Mouse (Mus musculus): ENCODE results near the gene Pih1d1. TPM values are rescaled to one million over a fixed set of nuclear protein-coding genes. Genes with fewer than 3 reads are reported as not detected.

The Pih1d1 gene
- polyA plus RNA-seq, 1 experiment from 2014 or later = 90.4 TPM

- no peak for ATAC-seq (ENCODE audit: insufficient number of reproducible peaks, insufficient read depth, low FRiP score, low TSS enrichment)
- Histone ChIP-seq H3K9me3 (no peaks in the 10 kb centered on the region), H3K4me3 (no peak overlapping the region), H3K4me1 (peaks cover 10% of the 10 kb centered on the region), H3K36me3 (no peaks in the 10 kb centered on the region), H3K4me2 (replicated peaks) (no peak overlapping the region), H3K27me3 (peaks cover 48% of the 10 kb centered on the region), H3K27ac (no peak overlapping the region), H3K9ac (no peak overlapping the region)
- WGBS = 58% methylated on average over 16 of the region's 16 CpGs
Observed at GRCm38 (mm10) chr7:45189600-45189999, 35.5 kb downstream of the Pih1d1 start.

GRCm38 (mm10) chr7:45190186-45190585, 36.1 kb downstream of the Pih1d1 start:
- 88% methylated on average over 6 of the region's 6 CpGs for WGBS
- H3K4me1 ChIP-seq = peaks cover 10% of the 10 kb centered on the region
- H3K9ac ChIP-seq = no peak overlapping the region
- H3K27me3 ChIP-seq = peaks cover 47% of the 10 kb centered on the region
- H3K9me3 ChIP-seq = no peaks in the 10 kb centered on the region
- H3K4me2 ChIP-seq (replicated peaks) = no peak overlapping the region
- no peak overlapping the region for H3K27ac ChIP-seq
- ATAC-seq (ENCODE audit: insufficient number of reproducible peaks, insufficient read depth, low FRiP score, low TSS enrichment) = no peak
- no peak overlapping the region for H3K4me3 ChIP-seq
- no peaks in the 10 kb centered on the region for H3K36me3 ChIP-seq

DNA sequence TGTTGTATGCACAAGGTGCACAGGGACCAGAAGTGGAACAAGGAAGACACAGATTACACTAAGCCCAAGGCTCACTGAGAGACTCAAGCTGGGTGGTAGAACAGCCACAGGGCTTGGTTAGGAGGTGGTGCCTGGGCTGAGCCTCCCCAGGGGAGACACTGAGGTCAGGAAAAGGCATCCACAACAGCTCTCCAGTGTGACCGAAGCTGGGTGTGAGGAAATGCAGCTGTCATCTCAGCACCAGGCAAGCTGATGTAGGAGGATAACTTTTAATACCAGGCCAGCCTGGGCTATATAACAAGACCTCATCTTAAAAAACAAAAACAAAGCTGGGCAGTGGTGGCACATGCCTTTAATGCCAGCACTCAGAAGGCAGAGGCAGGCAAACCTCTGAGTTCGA, 37.1 kb downstream of the Pih1d1 start:
- Histone ChIP-seq H3K4me2 (replicated peaks) (no peak overlapping the region), H3K4me3 (no peak overlapping the region), H3K27me3 (peaks cover 41% of the 10 kb centered on the region), H3K36me3 (no peaks in the 10 kb centered on the region), H3K9me3 (no peaks in the 10 kb centered on the region), H3K27ac (no peak overlapping the region), H3K4me1 (peaks cover 10% of the 10 kb centered on the region), H3K9ac (no peak overlapping the region)
- no peak for ATAC-seq (ENCODE audit: insufficient number of reproducible peaks, insufficient read depth, low FRiP score, low TSS enrichment)
- WGBS = 65% methylated on average over 2 of the region's 2 CpGs

- no peaks in the 10 kb centered on the region for H3K9me3 ChIP-seq
- peaks cover 41% of the 10 kb centered on the region for H3K27me3 ChIP-seq
- H3K9ac ChIP-seq = no peak overlapping the region
- H3K4me3 ChIP-seq = no peak overlapping the region
- no peak overlapping the region for H3K4me2 ChIP-seq (replicated peaks)
- H3K4me1 ChIP-seq = peaks cover 10% of the 10 kb centered on the region
- WGBS = 4% methylated on average over 8 of the region's 8 CpGs
- peak overlapping the region; percentile 76 for H3K27ac ChIP-seq
- H3K36me3 ChIP-seq = no peaks in the 10 kb centered on the region
- ATAC-seq (ENCODE audit: insufficient number of reproducible peaks, insufficient read depth, low FRiP score, low TSS enrichment) = peak; percentile 72; the same call in 1 of the 2 replicates
Observed at GRCm38 (mm10) chr7:45191803-45192363, 37.8 kb downstream of the Pih1d1 start.

GRCm38 (mm10) chr7:45192585-45193310, 38.6 kb downstream of the Pih1d1 start:
- Histone ChIP-seq H3K27ac (no peak overlapping the region), H3K36me3 (no peaks in the 10 kb centered on the region), H3K9me3 (no peaks in the 10 kb centered on the region), H3K4me2 (replicated peaks) (no peak overlapping the region), H3K4me1 (peaks cover 10% of the 10 kb centered on the region), H3K4me3 (no peak overlapping the region), H3K27me3 (peaks cover 42% of the 10 kb centered on the region), H3K9ac (no peak overlapping the region)
- 81% methylated on average over 7 of the region's 7 CpGs for WGBS
- ATAC-seq (ENCODE audit: insufficient number of reproducible peaks, insufficient read depth, low FRiP score, low TSS enrichment) = no peak

DNA sequence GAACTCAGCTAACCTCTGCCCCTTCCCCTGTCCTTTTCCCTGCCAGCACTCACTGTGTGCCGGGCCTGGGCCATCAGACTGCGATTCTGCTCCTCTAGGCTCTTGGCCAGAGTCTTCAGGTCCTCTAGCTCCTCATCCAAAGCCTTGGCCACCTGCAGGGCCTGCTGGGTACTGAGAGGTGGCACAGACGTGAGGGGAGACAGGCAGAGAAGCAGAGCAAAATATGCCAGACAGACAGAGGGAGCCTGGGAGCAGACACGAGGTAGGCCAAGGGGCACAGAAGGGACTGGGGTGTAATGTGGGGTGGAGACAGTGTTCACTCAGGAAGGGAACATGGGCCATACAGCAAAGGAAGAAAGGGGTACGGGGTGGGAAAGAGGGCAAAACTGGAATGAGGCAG, 39.3 kb downstream of the Pih1d1 start:
- Histone ChIP-seq H3K9me3 (no peaks in the 10 kb centered on the region), H3K27me3 (peaks cover 36% of the 10 kb centered on the region), H3K27ac (no peak overlapping the region), H3K4me2 (replicated peaks) (no peak overlapping the region), H3K9ac (no peak overlapping the region), H3K4me1 (peaks cover 10% of the 10 kb centered on the region), H3K4me3 (no peak overlapping the region), H3K36me3 (no peaks in the 10 kb centered on the region)
- ATAC-seq (ENCODE audit: insufficient number of reproducible peaks, insufficient read depth, low FRiP score, low TSS enrichment) = no peak
- 60% methylated on average over 5 of the region's 5 CpGs for WGBS

GRCm38 (mm10) chr7:45193871-45194785, 40.0 kb downstream of the Pih1d1 start:
- Histone ChIP-seq H3K4me1 (peaks cover 10% of the 10 kb centered on the region), H3K9ac (no peak overlapping the region), H3K27me3 (peaks cover 29% of the 10 kb centered on the region), H3K4me3 (no peak overlapping the region), H3K9me3 (no peaks in the 10 kb centered on the region), H3K36me3 (no peaks in the 10 kb centered on the region), H3K4me2 (replicated peaks) (no peak overlapping the region), H3K27ac (no peak overlapping the region)
- WGBS = 73% methylated on average over 17 of the region's 17 CpGs
- no peak for ATAC-seq (ENCODE audit: insufficient number of reproducible peaks, insufficient read depth, low FRiP score, low TSS enrichment)

DNA sequence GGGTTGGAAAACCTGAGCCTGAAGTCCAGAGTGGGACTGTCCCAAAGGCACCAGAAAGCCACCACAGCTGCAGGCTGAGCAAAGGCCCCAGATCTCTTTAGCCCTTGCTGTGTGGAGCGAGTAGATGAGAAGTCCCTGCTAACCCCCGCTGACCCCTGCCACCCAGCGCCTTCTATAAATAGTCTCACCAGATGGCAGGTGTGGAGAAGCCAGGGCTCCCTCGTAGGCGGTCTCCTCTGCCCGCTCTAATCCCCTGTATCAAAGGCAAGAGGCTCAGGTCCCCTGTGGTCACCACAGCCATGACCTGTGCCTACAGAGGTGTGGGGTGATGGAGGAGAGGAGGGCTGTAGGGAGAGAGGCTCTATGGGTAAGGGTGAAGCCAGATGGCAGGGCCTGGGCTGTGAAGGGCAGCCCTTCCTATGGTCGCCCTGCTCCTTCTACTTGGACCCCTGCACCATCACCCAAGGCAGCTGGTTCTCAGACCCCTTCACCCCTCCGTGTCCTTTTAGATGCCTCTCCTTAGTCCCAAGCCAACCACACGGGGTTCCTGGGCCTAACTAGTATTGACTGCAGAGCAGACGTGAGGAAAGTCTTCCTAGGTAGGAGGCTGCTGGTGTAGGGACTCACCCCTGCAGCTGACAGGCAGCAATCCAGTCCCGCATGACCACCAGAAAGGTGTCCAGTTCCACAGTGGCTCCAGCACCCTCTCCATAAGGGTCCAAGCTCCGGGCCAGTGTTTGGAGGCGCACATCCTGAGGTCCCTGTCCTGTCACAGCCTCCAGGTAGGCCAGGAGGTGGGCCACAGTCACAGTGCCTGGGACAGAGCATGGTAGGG, 41.5 kb downstream of the Pih1d1 start:
- no peak overlapping the region for H3K4me3 ChIP-seq
- H3K27me3 ChIP-seq = peaks cover 21% of the 10 kb centered on the region
- H3K4me1 ChIP-seq = peaks cover 10% of the 10 kb centered on the region
- H3K9ac ChIP-seq = no peak overlapping the region
- no peaks in the 10 kb centered on the region for H3K9me3 ChIP-seq
- no peaks in the 10 kb centered on the region for H3K36me3 ChIP-seq
- H3K4me2 ChIP-seq (replicated peaks) = no peak overlapping the region
- 56% methylated on average over 13 of the region's 13 CpGs for WGBS
- ATAC-seq (ENCODE audit: insufficient number of reproducible peaks, insufficient read depth, low FRiP score, low TSS enrichment) = no peak
- H3K27ac ChIP-seq = no peak overlapping the region

- H3K27me3 ChIP-seq = peaks cover 21% of the 10 kb centered on the region
- no peaks in the 10 kb centered on the region for H3K9me3 ChIP-seq
- H3K4me3 ChIP-seq = no peak overlapping the region
- H3K27ac ChIP-seq = no peak overlapping the region
- no peak for ATAC-seq (ENCODE audit: insufficient number of reproducible peaks, insufficient read depth, low FRiP score, low TSS enrichment)
- WGBS = 72% methylated on average over 4 of the region's 4 CpGs
- H3K9ac ChIP-seq = no peak overlapping the region
- peaks cover 10% of the 10 kb centered on the region for H3K4me1 ChIP-seq
- no peak overlapping the region for H3K4me2 ChIP-seq (replicated peaks)
- no peaks in the 10 kb centered on the region for H3K36me3 ChIP-seq
Observed at GRCm38 (mm10) chr7:45196176-45196535, 42.1 kb downstream of the Pih1d1 start.

DNA sequence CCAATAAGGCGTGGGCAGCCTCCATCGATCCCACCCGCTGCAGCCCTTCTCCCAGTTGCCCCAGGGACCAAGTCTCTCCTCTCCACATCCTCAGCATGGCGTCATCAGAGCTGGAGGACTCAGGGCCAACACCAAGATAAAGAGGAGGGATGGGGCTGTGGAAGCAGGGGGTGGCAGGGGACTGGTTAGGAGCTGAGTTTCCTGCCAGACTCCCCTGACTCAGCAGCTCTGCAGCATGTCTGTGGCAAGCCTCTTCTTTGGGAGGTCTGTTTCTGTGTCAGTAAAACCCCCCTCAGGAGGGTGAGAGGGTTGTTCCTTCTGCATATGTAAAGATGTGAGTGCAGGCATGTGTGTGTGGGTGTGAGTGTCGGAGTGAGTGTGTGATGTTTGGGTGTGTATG, 42.9 kb downstream of the Pih1d1 start:
- WGBS = 67% methylated on average over 5 of the region's 5 CpGs
- no peak overlapping the region for H3K4me2 ChIP-seq (replicated peaks)
- no peaks in the 10 kb centered on the region for H3K36me3 ChIP-seq
- H3K27me3 ChIP-seq = peaks cover 21% of the 10 kb centered on the region
- H3K27ac ChIP-seq = no peak overlapping the region
- H3K9ac ChIP-seq = no peak overlapping the region
- no peak overlapping the region for H3K4me3 ChIP-seq
- ATAC-seq (ENCODE audit: insufficient number of reproducible peaks, insufficient read depth, low FRiP score, low TSS enrichment) = no peak
- peaks cover 3% of the 10 kb centered on the region for H3K4me1 ChIP-seq
- no peaks in the 10 kb centered on the region for H3K9me3 ChIP-seq

GRCm38 (mm10) chr7:45198435-45198834, 44.3 kb downstream of the Pih1d1 start:
- H3K4me2 ChIP-seq (replicated peaks) = no peak overlapping the region; the same call in 1 of the 2 replicates
- no peak overlapping the region for H3K9ac ChIP-seq
- WGBS = 14% methylated on average over 5 of the region's 5 CpGs
- H3K27ac ChIP-seq = no peak overlapping the region
- H3K4me3 ChIP-seq = no peak overlapping the region
- ATAC-seq (ENCODE audit: insufficient number of reproducible peaks, insufficient read depth, low FRiP score, low TSS enrichment) = no peak
- peaks cover 19% of the 10 kb centered on the region for H3K27me3 ChIP-seq
- H3K4me1 ChIP-seq = no peaks in the 10 kb centered on the region; the same call in 1 of the 2 replicates
- no peaks in the 10 kb centered on the region for H3K9me3 ChIP-seq
- no peaks in the 10 kb centered on the region for H3K36me3 ChIP-seq
